In genomic region chr14:45318426-45319236, GRCm38 (mm10) we compare ENCODE assay signal across 8 mouse cellular contexts. TPM values are rescaled to one million over a fixed set of nuclear protein-coding genes. Genes with fewer than 3 reads are reported as not detected.
A peak's percentile ranks its signal among the peaks of the same experiment; 100 is the strongest.
DNase-seq lines count a peak whose midpoint lies in the region.

Ero1l (minus strand) TSS chr14:45318771.

- H3K4me3 ChIP-seq in megakaryocyte, embryonic 14.5 days (replicated peaks), result peak within 1 kb of the TSS; percentile 94

- H3K27me3 ChIP-seq in megakaryocyte, embryonic 14.5 days (replicated peaks), result no peaks in the 10 kb centered on the region

- no peaks in the 10 kb centered on the region for H3K9me3 ChIP-seq in megakaryocyte, embryonic 14.5 days

- peak; percentile 74 for DNase-seq in adipocyte (ENCODE audit: low spot score)
- peak; percentile 88 for DNase-seq in embryo, embryonic 10 days (ENCODE audit: low spot score)
- DNase-seq in gastrocnemius, postnatal 10 days, result peak; percentile 81
- DNase-seq in induced T-regulatory cell, adult 2 months (ENCODE audit: low read depth), result peak; percentile 88
- peak; percentile 62 to 79 for DNase-seq in left cerebral cortex, adult 9 months (ENCODE audit: low spot score in 2 of 2)
- peak; percentile 77 to 87 for DNase-seq in right cerebral cortex, adult 2 months (ENCODE audit: low spot score in 2 of 2)
- peak; percentile 34 for DNase-seq in urinary bladder, postnatal 10 days (ENCODE audit: low spot score)

- H3K36me3 ChIP-seq in megakaryocyte, embryonic 14.5 days (replicated peaks; ENCODE audit: low read length), result peaks cover 4% of the 10 kb centered on the region

- H3K4me1 ChIP-seq in megakaryocyte, embryonic 14.5 days, result peaks cover 82% of the 10 kb centered on the region

RNA-seq across cellular contexts. Expression of gene Ero1l, which starts in this region (rescaled TPM):
- 10 to 100 TPM in 1 of 2 experiments, 1 to 10 TPM in 1; 9.2 to 13.9 TPM for total RNA-seq in gastrocnemius, postnatal 10 days (2021)
- polyA plus RNA-seq in megakaryocyte, embryonic 14.5 days (2012; ENCODE audit: insufficient read depth, low replicate concordance), result 3.0 and 3.5 TPM in 2 replicates

Comparison
In these comparisons a context has a peak if more than half of its experiments do, and no peak if none do; other contexts are left out.
1. Peak in every context shown above with its lines: DNase-seq and H3K4me3 ChIP-seq.
2. DNase-seq: peak in every context shown above with its lines; median percentile 88 in embryo, embryonic 10 days; 88 in induced T-regulatory cell, adult 2 months; 82 in right cerebral cortex, adult 2 months; 81 in gastrocnemius, postnatal 10 days; 74 in adipocyte; 70 in left cerebral cortex, adult 9 months; 34 in urinary bladder, postnatal 10 days.